Mouse (Mus musculus) spleen, adult 2 months (tissue): ENCODE measurements around the gene Gm44502.

Experiments used
- CTCF ChIP-seq: fragments of 200-500 bp; IDR thresholded peaks from 2 replicates; pipeline ENCODE4 v1.5.1; 2011; ENCODE audit warnings: mild to moderate bottlenecking, inconsistent platforms; ENCODE audit not compliant: insufficient read depth, insufficient read length, insufficient replicate concordance; ENCODE audit errors: extremely low read depth
- POLR2A ChIP-seq: fragments of 200-500 bp; IDR thresholded peaks from 2 replicates; pipeline ENCODE4 v1.6.1; 2011; ENCODE audit warnings: low read depth, low read length, inconsistent platforms

DNA sequence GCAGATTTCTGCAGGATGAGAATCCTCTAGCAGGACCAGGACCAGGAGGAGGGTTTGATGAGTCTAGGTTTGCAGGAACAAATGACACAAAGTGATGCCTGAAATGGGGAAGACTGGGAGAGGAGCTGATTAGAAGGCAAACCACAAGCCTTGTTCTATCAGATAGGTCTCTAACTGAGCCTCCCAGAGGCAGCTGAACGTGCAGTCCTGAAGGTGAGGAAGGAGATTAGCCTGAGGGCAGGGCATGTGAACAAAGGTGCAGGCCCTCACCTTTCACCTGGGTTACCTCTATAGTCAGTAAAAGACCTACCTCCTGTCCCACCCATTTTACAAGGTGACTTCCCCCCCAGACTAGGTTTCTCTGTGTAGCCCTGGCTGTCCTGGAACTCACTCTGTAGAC is 29.8 kb downstream of the Gm44502 start:
- TF ChIP-seq POLR2A (no peak), CTCF (no peak)
